Mouse (Mus musculus): Measurements from ENCODE around the gene Pou3f1. TPM values are rescaled to one million over a fixed set of nuclear protein-coding genes. Genes with fewer than 3 reads are reported as not detected.
"Not testable (repeated sequence)": the region's sequence is repeated elsewhere in the genome, so short reads cannot be mapped to it uniquely, and the experiment has no call there.

Pou3f1 gene
- polyA plus RNA-seq, 1 experiment from 2014 or later: 0.14 TPM

DNA sequence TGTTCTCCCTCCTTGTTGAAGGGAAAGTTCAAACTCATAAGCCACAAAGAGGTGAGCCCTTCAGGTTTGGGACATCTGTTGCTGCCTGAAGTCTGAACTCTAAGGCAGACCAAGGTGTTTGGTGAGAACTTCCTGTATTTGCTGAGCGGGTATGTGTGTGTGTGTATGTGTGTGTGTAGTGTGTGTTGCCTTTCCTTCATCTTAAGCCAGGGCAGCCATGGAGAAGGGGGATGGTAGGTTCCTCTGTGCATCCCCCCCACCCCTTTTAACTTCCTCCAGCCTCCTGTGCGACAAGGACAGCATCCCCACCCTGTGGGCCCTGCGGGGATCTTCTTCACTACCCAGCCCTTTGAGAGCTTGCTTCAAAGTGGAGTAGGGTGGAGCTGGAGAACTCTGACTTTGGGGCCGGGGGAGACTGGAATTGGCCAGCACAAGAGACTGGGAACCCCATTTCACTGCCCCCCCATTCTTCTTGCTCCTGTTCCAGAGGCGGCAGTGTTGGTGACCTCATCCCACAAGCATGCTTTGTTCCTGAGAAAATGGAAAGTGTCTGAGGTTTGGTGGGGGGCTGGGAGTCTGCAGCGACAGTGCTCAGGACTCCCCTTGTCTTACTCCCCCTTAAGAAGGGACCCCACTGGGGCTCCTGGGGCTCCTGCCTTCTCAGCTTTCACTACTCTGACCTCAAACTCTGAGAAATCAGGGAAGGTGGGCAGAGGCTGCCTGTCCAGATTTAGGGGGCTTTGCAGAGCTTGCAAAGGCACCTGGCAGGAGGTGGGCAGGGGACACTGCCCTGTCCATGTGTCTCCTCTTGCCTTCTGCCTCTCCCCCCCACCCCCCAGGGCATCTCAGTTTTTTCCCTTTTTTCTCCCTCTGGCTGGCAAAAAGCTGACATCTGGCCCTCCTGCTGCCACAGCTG is 47.5 kb downstream of the Pou3f1 start:
- WGBS: 16% methylated on average over 6 of the region's 6 CpGs
- Histone ChIP-seq H3K4me3 (peak overlapping the region; percentile 22; the same call in 1 of the 2 replicates), H3K9ac (peak overlapping the region; percentile 43), H3K27ac (peak overlapping the region; percentile 91), H3K9me3 (replicated peaks) (no peaks in the 10 kb centered on the region), H3K27me3 (no peaks in the 10 kb centered on the region), H3K4me1 (replicated peaks) (peaks cover 69% of the 10 kb centered on the region), H3K4me2 (peak overlapping the region; percentile 44), H3K36me3 (peaks cover 3% of the 10 kb centered on the region; the same call in 1 of the 2 replicates)
- ATAC-seq (replicated peaks; ENCODE audit: insufficient number of reproducible peaks, insufficient read depth, low FRiP score, low read depth): no peak

- H3K4me3 ChIP-seq: peak overlapping the region; percentile 4; the same call in 1 of the 2 replicates
- no peaks in the 10 kb centered on the region for H3K9me3 ChIP-seq (replicated peaks)
These were observed 48.3 kb downstream of the Pou3f1 start for GRCm38 (mm10) chr4:124704797-124705474.

DNA sequence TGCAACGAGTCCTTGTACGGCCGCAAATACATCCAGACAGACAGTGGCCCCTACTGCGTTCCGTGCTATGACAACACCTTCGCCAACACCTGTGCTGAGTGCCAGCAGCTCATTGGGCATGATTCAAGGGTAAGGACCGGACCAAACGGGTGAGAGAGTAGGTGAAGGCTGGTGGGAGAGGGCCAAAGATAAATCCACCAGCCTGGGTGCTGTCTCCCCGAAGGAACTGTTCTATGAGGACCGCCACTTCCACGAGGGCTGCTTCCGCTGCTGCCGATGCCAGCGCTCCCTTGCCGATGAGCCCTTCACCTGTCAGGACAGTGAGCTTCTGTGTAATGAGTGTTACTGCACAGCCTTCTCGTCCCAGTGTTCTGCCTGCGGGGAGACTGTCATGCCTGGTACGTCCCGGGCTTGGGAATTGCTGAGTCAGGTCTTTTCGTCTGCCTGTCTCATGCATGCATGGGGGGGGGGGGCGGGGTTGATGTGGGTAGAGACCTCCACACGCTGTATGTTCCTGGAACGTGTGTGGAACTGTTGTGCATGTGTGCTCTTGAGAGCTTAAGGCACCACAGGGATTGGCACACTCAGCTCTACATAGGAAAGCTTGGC is 49.2 kb downstream of the Pou3f1 start:
- whole genome bisulfite sequencing: 78% methylated on average over 23 of the region's 23 CpGs
- peak overlapping the region; percentile 91 for H3K27ac ChIP-seq
- H3K27me3 ChIP-seq: no peaks in the 10 kb centered on the region
- no peak for ATAC-seq (replicated peaks; ENCODE audit: insufficient number of reproducible peaks, insufficient read depth, low FRiP score, low read depth)
- H3K9me3 ChIP-seq (replicated peaks): no peaks in the 10 kb centered on the region
- peak overlapping the region; percentile 44; the same call in 1 of the 2 replicates for H3K4me2 ChIP-seq
- H3K36me3 ChIP-seq: peaks cover 3% of the 10 kb centered on the region; the same call in 1 of the 2 replicates
- no peak overlapping the region for H3K4me3 ChIP-seq
- no peak overlapping the region for H3K9ac ChIP-seq
- H3K4me1 ChIP-seq (replicated peaks): peaks cover 72% of the 10 kb centered on the region

More at GRCm38 (mm10) chr4:124704797-124705474, 48.3 kb downstream of the Pou3f1 start:
- peak overlapping the region; percentile 91 for H3K27ac ChIP-seq
- peak overlapping the region; percentile 44 for H3K4me2 ChIP-seq
- peaks cover 71% of the 10 kb centered on the region for H3K4me1 ChIP-seq (replicated peaks)
- peak overlapping the region; percentile 43; the same call in 1 of the 2 replicates for H3K9ac ChIP-seq
- no peaks in the 10 kb centered on the region for H3K27me3 ChIP-seq
- peaks cover 3% of the 10 kb centered on the region; the same call in 1 of the 2 replicates for H3K36me3 ChIP-seq
- WGBS: 16% methylated on average over 11 of the region's 11 CpGs
- no peak; the same call in 1 of the 2 replicates for ATAC-seq (replicated peaks; ENCODE audit: insufficient number of reproducible peaks, insufficient read depth, low FRiP score, low read depth)

GRCm38 (mm10) chr4:124707381-124708199 is 51.0 kb downstream of the Pou3f1 start:
- H3K4me3 ChIP-seq; H3K4me2 ChIP-seq; ATAC-seq (replicated peaks; ENCODE audit: insufficient number of reproducible peaks, insufficient read depth, low FRiP score, low read depth); H3K36me3 ChIP-seq; H3K9ac ChIP-seq; H3K9me3 ChIP-seq (replicated peaks); H3K27me3 ChIP-seq: not testable (repeated sequence)
- H3K4me1 ChIP-seq (replicated peaks): peaks cover 54% of the 10 kb centered on the region
- peak overlapping the region; percentile 94 for H3K27ac ChIP-seq
- WGBS: 87% methylated on average over 25 of the region's 25 CpGs

GRCm38 (mm10) chr4:124708200-124708517 is 51.6 kb downstream of the Pou3f1 start:
- WGBS: 26% methylated on average over 1 of the region's 1 CpGs
- ATAC-seq (replicated peaks; ENCODE audit: insufficient number of reproducible peaks, insufficient read depth, low FRiP score, low read depth): peak; percentile 1; the same call in 1 of the 2 replicates
- Histone ChIP-seq H3K4me1 (replicated peaks) (peaks cover 53% of the 10 kb centered on the region), H3K27ac (peak overlapping the region; percentile 94), H3K4me2 (peak overlapping the region; percentile 86), H3K4me3 (peak overlapping the region; percentile 55)
- H3K9ac ChIP-seq; H3K36me3 ChIP-seq; H3K27me3 ChIP-seq; H3K9me3 ChIP-seq (replicated peaks): not testable (repeated sequence)

- H3K4me2 ChIP-seq: peak overlapping the region; percentile 86
- H3K27ac ChIP-seq: peak overlapping the region; percentile 94
- peaks cover 46% of the 10 kb centered on the region for H3K4me1 ChIP-seq (replicated peaks)
- H3K9ac ChIP-seq: peak overlapping the region; percentile 49
- ATAC-seq (replicated peaks; ENCODE audit: insufficient number of reproducible peaks, insufficient read depth, low FRiP score, low read depth): peak; percentile 86
- H3K27me3 ChIP-seq: no peaks in the 10 kb centered on the region
- no peaks in the 10 kb centered on the region for H3K9me3 ChIP-seq (replicated peaks)
- WGBS: under 1% methylated on average over 41 of the region's 41 CpGs
- H3K4me3 ChIP-seq: peak overlapping the region; percentile 55
- H3K36me3 ChIP-seq: peaks cover 3% of the 10 kb centered on the region; the same call in 1 of the 2 replicates
These were observed 52.2 kb downstream of the Pou3f1 start for GRCm38 (mm10) chr4:124708518-124709477.

- peak overlapping the region; percentile 94 for H3K27ac ChIP-seq
- no peak for ATAC-seq (replicated peaks; ENCODE audit: insufficient number of reproducible peaks, insufficient read depth, low FRiP score, low read depth)
- peak overlapping the region; percentile 18 for H3K9ac ChIP-seq
- peak overlapping the region; percentile 86 for H3K4me2 ChIP-seq
- 5% methylated on average over 18 of the region's 18 CpGs for whole genome bisulfite sequencing
- peak overlapping the region; percentile 39 for H3K4me3 ChIP-seq
- peaks cover 3% of the 10 kb centered on the region; the same call in 1 of the 2 replicates for H3K36me3 ChIP-seq
- H3K4me1 ChIP-seq (replicated peaks): peaks cover 38% of the 10 kb centered on the region
- H3K27me3 ChIP-seq: no peaks in the 10 kb centered on the region
- no peaks in the 10 kb centered on the region for H3K9me3 ChIP-seq (replicated peaks)
These were observed 53.4 kb downstream of the Pou3f1 start for GRCm38 (mm10) chr4:124709961-124710446.
